Mouse (Mus musculus): Measurements from ENCODE around the gene Mpp3. TPM values are rescaled to one million over a fixed set of nuclear protein-coding genes. Genes with fewer than 3 reads are reported as not detected.
A peak's percentile ranks its signal among the peaks of the same experiment; 100 is the strongest.

Gene Mpp3
- polyA plus RNA-seq, 1 experiment from 2014 or later, result 43.5 TPM

- peaks cover 17% of the 10 kb centered on the region for H3K36me3 ChIP-seq
- no peaks in the 10 kb centered on the region for H3K27me3 ChIP-seq
- H3K9me3 ChIP-seq, result no peaks in the 10 kb centered on the region
- peak overlapping the region; percentile 70; the same call in 1 of the 2 replicates for H3K4me2 ChIP-seq
- H3K27ac ChIP-seq, result no peak overlapping the region
- 89% methylated on average over 6 of the region's 6 CpGs for WGBS
- peaks cover 51% of the 10 kb centered on the region for H3K4me1 ChIP-seq (replicated peaks)
- H3K9ac ChIP-seq, result peak overlapping the region; percentile 16; the same call in 1 of the 2 replicates
- no peak for ATAC-seq (ENCODE audit: low FRiP score)
- H3K4me3 ChIP-seq, result no peak overlapping the region
Measured at GRCm38 (mm10) chr11:102024084-102024758, 4.0 kb downstream of the Mpp3 start.

DNA sequence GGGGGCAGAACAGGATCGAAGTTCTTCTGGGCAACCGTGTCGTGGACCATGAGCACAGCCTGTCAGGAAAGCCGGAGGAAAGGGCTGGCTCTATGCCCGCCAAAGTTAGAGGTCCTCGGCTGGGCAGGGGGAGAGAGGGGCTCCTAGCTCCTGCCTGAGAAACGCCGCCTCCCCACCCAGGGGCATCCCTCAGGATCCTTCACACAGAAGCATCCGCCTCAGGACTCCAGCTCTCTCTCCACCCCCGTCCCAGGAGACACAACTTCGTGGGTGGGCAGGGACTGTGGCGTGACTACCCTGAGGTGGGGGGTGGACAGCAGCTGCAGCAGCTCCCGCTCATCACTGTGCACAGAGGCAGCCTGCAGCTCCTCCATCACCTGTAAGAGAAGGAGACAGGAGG, 4.9 kb downstream of the Mpp3 start:
- no peak overlapping the region for H3K4me2 ChIP-seq
- H3K4me3 ChIP-seq, result no peak overlapping the region
- no peaks in the 10 kb centered on the region for H3K27me3 ChIP-seq
- peak overlapping the region; percentile 16; the same call in 1 of the 2 replicates for H3K9ac ChIP-seq
- peaks cover 50% of the 10 kb centered on the region for H3K4me1 ChIP-seq (replicated peaks)
- WGBS, result 70% methylated on average over 13 of the region's 13 CpGs
- ATAC-seq (ENCODE audit: low FRiP score), result no peak
- H3K36me3 ChIP-seq, result peaks cover 21% of the 10 kb centered on the region
- H3K27ac ChIP-seq, result no peak overlapping the region
- no peaks in the 10 kb centered on the region for H3K9me3 ChIP-seq

- Histone ChIP-seq H3K9ac (no peak overlapping the region), H3K27ac (no peak overlapping the region), H3K4me2 (no peak overlapping the region), H3K9me3 (no peaks in the 10 kb centered on the region), H3K4me3 (no peak overlapping the region), H3K4me1 (replicated peaks) (peaks cover 37% of the 10 kb centered on the region), H3K27me3 (no peaks in the 10 kb centered on the region), H3K36me3 (peaks cover 39% of the 10 kb centered on the region)
- WGBS, result 86% methylated on average over 5 of the region's 5 CpGs
- ATAC-seq (ENCODE audit: low FRiP score), result no peak
Measured at GRCm38 (mm10) chr11:102021196-102021595, 7.1 kb downstream of the Mpp3 start.

DNA sequence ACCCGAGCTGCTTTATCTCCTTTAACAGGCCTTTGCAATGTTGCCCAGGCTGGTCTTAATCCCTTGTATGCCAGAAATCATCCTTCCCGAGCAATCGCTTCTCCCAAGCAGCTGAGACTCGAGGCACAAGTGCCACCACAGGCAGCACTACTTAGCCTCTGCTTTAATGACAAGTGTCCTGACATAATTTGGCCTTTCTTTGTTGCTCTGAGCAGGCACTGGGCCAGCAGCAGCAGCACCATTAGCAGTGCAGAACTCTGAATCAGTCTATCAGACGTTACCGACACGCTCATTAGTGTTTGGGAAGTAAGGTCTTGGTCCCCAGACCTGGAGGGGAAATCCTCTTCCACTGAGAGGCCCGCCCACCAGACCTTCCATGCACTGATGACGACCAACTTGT, 8.5 kb downstream of the Mpp3 start:
- Histone ChIP-seq H3K9me3 (no peaks in the 10 kb centered on the region), H3K27me3 (no peaks in the 10 kb centered on the region), H3K4me1 (replicated peaks) (peaks cover 35% of the 10 kb centered on the region), H3K9ac (no peak overlapping the region), H3K27ac (no peak overlapping the region), H3K4me2 (no peak overlapping the region), H3K36me3 (peaks cover 51% of the 10 kb centered on the region), H3K4me3 (no peak overlapping the region)
- 65% methylated on average over 9 of the region's 9 CpGs for WGBS
- no peak for ATAC-seq (ENCODE audit: low FRiP score)

GRCm38 (mm10) chr11:102016136-102016535, 12.1 kb downstream of the Mpp3 start:
- H3K27me3 ChIP-seq, result no peaks in the 10 kb centered on the region
- H3K4me2 ChIP-seq, result no peak overlapping the region
- peak overlapping the region; percentile 8; the same call in 1 of the 2 replicates for H3K9ac ChIP-seq
- H3K4me3 ChIP-seq, result no peak overlapping the region
- peaks cover 20% of the 10 kb centered on the region for H3K4me1 ChIP-seq (replicated peaks)
- H3K27ac ChIP-seq, result no peak overlapping the region
- no peaks in the 10 kb centered on the region for H3K9me3 ChIP-seq
- 90% methylated on average over 1 of the region's 1 CpGs for WGBS
- ATAC-seq (ENCODE audit: low FRiP score), result no peak
- H3K36me3 ChIP-seq, result peaks cover 64% of the 10 kb centered on the region

DNA sequence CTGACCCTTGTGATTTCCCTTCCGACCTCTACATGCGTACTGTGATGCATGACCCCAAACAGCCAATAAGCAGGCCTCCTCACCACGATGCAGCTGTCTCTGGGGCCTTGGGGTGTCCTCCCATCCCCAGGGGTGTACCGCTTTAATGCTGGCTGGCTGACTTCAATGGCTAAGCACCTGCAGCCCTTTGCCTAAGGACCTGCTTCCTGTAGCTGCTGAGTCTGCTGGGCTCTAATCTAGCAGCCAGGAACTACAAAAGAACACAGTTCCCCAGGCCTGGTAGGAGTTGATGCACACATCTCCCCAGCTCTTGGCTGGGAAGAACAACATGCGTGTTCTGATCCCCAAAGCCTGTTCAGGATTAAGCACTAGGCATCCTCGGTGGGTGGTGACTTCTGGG, 12.8 kb downstream of the Mpp3 start:
- 53% methylated on average over 6 of the region's 6 CpGs for WGBS
- no peak overlapping the region for H3K4me2 ChIP-seq
- H3K36me3 ChIP-seq, result peaks cover 68% of the 10 kb centered on the region
- H3K9ac ChIP-seq, result peak overlapping the region; percentile 39; the same call in 1 of the 2 replicates
- H3K4me1 ChIP-seq (replicated peaks), result peaks cover 25% of the 10 kb centered on the region
- peak overlapping the region; percentile 40 for H3K27ac ChIP-seq
- no peaks in the 10 kb centered on the region for H3K9me3 ChIP-seq
- ATAC-seq (ENCODE audit: low FRiP score), result no peak
- H3K27me3 ChIP-seq, result no peaks in the 10 kb centered on the region
- H3K4me3 ChIP-seq, result no peak overlapping the region

DNA sequence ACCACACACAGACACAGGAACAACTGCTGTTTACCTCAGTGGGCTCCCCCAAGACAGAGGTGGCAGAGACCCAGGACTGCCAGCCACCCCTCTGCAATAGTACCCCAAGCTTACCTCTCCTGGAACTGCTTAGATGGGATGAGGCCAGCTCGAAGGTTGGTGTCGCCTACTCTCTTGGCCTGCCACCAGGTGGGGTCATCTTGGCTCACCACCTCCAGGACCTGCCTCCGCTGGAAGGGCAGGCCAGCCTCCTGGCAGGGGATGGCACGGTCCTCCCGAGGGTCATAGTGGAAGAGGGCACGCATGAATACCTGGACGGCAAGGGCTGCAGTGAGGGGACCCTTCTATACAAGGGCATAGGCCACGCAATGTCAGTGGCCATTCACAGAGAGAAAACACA, 15.1 kb downstream of the Mpp3 start:
- no peak overlapping the region for H3K9ac ChIP-seq
- H3K27me3 ChIP-seq, result no peaks in the 10 kb centered on the region
- H3K4me2 ChIP-seq, result no peak overlapping the region
- peaks cover 32% of the 10 kb centered on the region for H3K4me1 ChIP-seq (replicated peaks)
- no peak for ATAC-seq (ENCODE audit: low FRiP score)
- no peaks in the 10 kb centered on the region for H3K9me3 ChIP-seq
- 88% methylated on average over 8 of the region's 8 CpGs for WGBS
- peaks cover 84% of the 10 kb centered on the region for H3K36me3 ChIP-seq
- no peak overlapping the region for H3K27ac ChIP-seq
- no peak overlapping the region for H3K4me3 ChIP-seq

DNA sequence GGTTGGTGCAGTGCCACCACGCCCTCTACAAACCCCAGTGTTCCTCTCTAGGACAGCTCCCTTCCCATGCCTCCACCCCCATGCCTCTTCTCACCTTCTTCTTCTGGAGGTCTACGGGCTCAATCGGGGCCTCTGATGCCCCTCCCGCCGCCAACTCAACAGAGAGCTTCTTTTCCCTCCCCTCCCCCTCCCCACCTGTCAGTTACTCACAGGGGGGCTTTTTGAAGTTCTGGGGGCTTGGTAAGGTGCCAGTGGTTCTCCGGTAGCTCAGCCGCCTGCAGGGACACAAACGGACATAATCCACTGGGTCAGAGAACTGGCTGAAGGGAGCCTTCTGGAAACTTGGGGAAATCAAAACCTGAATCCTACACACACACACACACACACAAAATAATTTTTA, 16.8 kb downstream of the Mpp3 start:
- Histone ChIP-seq H3K9ac (no peak overlapping the region), H3K4me2 (no peak overlapping the region), H3K36me3 (peaks cover 86% of the 10 kb centered on the region), H3K4me1 (replicated peaks) (peaks cover 34% of the 10 kb centered on the region), H3K4me3 (no peak overlapping the region), H3K27ac (no peak overlapping the region), H3K9me3 (no peaks in the 10 kb centered on the region), H3K27me3 (no peaks in the 10 kb centered on the region)
- 80% methylated on average over 8 of the region's 8 CpGs for WGBS
- ATAC-seq (ENCODE audit: low FRiP score), result no peak

GRCm38 (mm10) chr11:102010140-102010539, 18.1 kb downstream of the Mpp3 start:
- 40% methylated on average over 13 of the region's 13 CpGs for WGBS
- Histone ChIP-seq H3K36me3 (peaks cover 83% of the 10 kb centered on the region), H3K4me3 (no peak overlapping the region), H3K4me1 (replicated peaks) (peaks cover 27% of the 10 kb centered on the region), H3K9me3 (no peaks in the 10 kb centered on the region), H3K27me3 (no peaks in the 10 kb centered on the region), H3K4me2 (peak overlapping the region; percentile 10; the same call in 1 of the 2 replicates), H3K27ac (peak overlapping the region; percentile 90), H3K9ac (peak overlapping the region; percentile 3)
- ATAC-seq (ENCODE audit: low FRiP score), result peak; percentile 57

GRCm38 (mm10) chr11:102008954-102009637, 19.2 kb downstream of the Mpp3 start:
- H3K4me1 ChIP-seq (replicated peaks), result peaks cover 25% of the 10 kb centered on the region
- WGBS, result 83% methylated on average over 15 of the region's 15 CpGs
- peaks cover 83% of the 10 kb centered on the region for H3K36me3 ChIP-seq
- no peaks in the 10 kb centered on the region for H3K9me3 ChIP-seq
- no peak for ATAC-seq (ENCODE audit: low FRiP score)
- no peak overlapping the region for H3K4me2 ChIP-seq
- H3K9ac ChIP-seq, result 0 out of 2 replicates have a peak overlapping the region, but pooled peaks have one; percentile 3
- H3K27ac ChIP-seq, result peak overlapping the region; percentile 90
- H3K27me3 ChIP-seq, result no peaks in the 10 kb centered on the region
- H3K4me3 ChIP-seq, result no peak overlapping the region

GRCm38 (mm10) chr11:102008372-102008771, 19.9 kb downstream of the Mpp3 start:
- WGBS, result 94% methylated on average over 8 of the region's 8 CpGs
- H3K27me3 ChIP-seq, result no peaks in the 10 kb centered on the region
- H3K4me3 ChIP-seq, result no peak overlapping the region
- H3K4me1 ChIP-seq (replicated peaks), result peaks cover 25% of the 10 kb centered on the region
- H3K4me2 ChIP-seq, result no peak overlapping the region
- no peaks in the 10 kb centered on the region for H3K9me3 ChIP-seq
- H3K9ac ChIP-seq, result no peak overlapping the region
- ATAC-seq (ENCODE audit: low FRiP score), result no peak
- H3K27ac ChIP-seq, result no peak overlapping the region
- H3K36me3 ChIP-seq, result peaks cover 85% of the 10 kb centered on the region

DNA sequence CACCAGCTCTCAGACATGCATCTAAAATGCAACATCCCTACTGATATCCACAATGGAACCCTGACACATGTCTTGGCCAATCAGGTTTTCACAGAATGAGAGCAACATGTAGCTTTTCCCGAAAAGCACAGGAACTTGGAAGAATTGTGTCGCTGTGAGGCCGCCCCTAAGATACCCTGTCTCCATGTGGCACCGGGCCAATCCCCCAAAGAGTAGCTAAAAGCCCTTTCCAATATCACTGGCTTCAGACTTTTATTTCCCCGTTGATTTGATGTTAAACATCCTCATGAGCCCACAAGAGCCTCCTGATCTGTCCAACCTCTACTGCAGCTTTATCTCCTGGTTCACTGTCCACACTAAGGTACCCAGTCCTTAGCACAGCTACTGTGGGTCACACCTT, 21.6 kb downstream of the Mpp3 start:
- ATAC-seq (ENCODE audit: low FRiP score), result no peak
- Histone ChIP-seq H3K9ac (no peak overlapping the region), H3K36me3 (peaks cover 77% of the 10 kb centered on the region), H3K27me3 (no peaks in the 10 kb centered on the region), H3K4me1 (replicated peaks) (peaks cover 25% of the 10 kb centered on the region), H3K4me3 (no peak overlapping the region), H3K9me3 (no peaks in the 10 kb centered on the region), H3K4me2 (no peak overlapping the region), H3K27ac (0 out of 2 replicates have a peak overlapping the region, but pooled peaks have one; percentile 8)
- WGBS, result 78% methylated on average over 5 of the region's 5 CpGs

Data from hindbrain, embryonic 13.5 days (tissue).